Mouse (Mus musculus) kidney, embryonic 14.5 days (tissue): ENCODE data around the gene Gnai3. TPM values are rescaled to one million over a fixed set of nuclear protein-coding genes. Genes with fewer than 3 reads are reported as not detected.

Experiments used
- ATAC-seq: fragments of 200-750 bp; cut with Nextera tagmentation; 2 replicates; pipeline ENCODE4 v1.8.0; 2017; ENCODE audit warnings: moderate number of reproducible peaks, mild to moderate bottlenecking, moderate TSS enrichment, moderate library complexity; ENCODE audit not compliant: low FRiP score, low TSS enrichment
- H3K27ac ChIP-seq: fragments of 300-500 bp; sonication (generic); 2 replicates; pipeline ENCODE4 v1.5.1; 2014; ENCODE audit warnings: low read depth, mild to moderate bottlenecking, low read length, moderate library complexity, mixed read lengths
- H3K27me3 ChIP-seq: fragments of 300-500 bp; sonication (generic); 2 replicates; pipeline ENCODE4 v1.6.1; 2014; ENCODE audit warnings: mild to moderate bottlenecking, low read length; ENCODE audit not compliant: control insufficient read depth, insufficient read depth
- H3K36me3 ChIP-seq: fragments of 300-500 bp; sonication (generic); 2 replicates; pipeline ENCODE4 v1.6.1; 2014; ENCODE audit warnings: low read length, mixed read lengths; ENCODE audit not compliant: control insufficient read depth, insufficient read depth
- H3K4me1 ChIP-seq: fragments of 300-500 bp; sonication (generic); 2 replicates; pipeline ENCODE4 v1.6.1; 2014; ENCODE audit warnings: low read length, mixed read lengths; ENCODE audit not compliant: control insufficient read depth, insufficient read depth
- H3K4me2 ChIP-seq: fragments of 300-500 bp; sonication (generic); replicated peaks from 2 replicates; pipeline ENCODE4 v1.6.1; 2014; ENCODE audit warnings: low read depth, mild to moderate bottlenecking, low read length
- H3K4me3 ChIP-seq: fragments of 300-500 bp; sonication (generic); 2 replicates; pipeline ENCODE4 v1.5.1; 2014; ENCODE audit warnings: mild to moderate bottlenecking, low read length
- H3K9ac ChIP-seq: fragments of 300-500 bp; sonication (generic); 2 replicates; pipeline ENCODE4 v1.6.1; 2014; ENCODE audit warnings: low read depth, mild to moderate bottlenecking, low read length, moderate library complexity
- H3K9me3 ChIP-seq: fragments of 300-500 bp; sonication (generic); 2 replicates; pipeline ENCODE4 v1.6.1; 2016; ENCODE audit warnings: low read length; ENCODE audit not compliant: control insufficient read depth
- WGBS: fragments of 180-500 bp; shearing (Covaris S2); extraction: QIAGEN DNeasy Blood & Tissue Kit; methylation state at CpG from one replicate; pipeline ENCODE4 v1.1.7; 2014; 5-methylcytosine and 5-hydroxymethylcytosine counted together
- polyA plus RNA-seq: library from polyadenylated mRNA; unstranded; fragments of >200 nt; fragmentation: Nextera tagmentation; extraction: Ambion mirVana; gene quantifications from 2 replicates; pipeline ENCODE4 v1.2.1, GENCODE M21; 2014

Gene Gnai3
- polyA plus RNA-seq, 1 experiment from 2014 or later = 181 TPM

- peaks cover 10% of the 10 kb centered on the region; the same call in 1 of the 2 replicates for H3K4me1 ChIP-seq
- H3K27me3 ChIP-seq = no peaks in the 10 kb centered on the region
- no peak for ATAC-seq
- no peak overlapping the region for H3K27ac ChIP-seq
- H3K4me2 ChIP-seq = no peak overlapping the region
- no peaks in the 10 kb centered on the region for H3K9me3 ChIP-seq
- no peak overlapping the region for H3K9ac ChIP-seq
- H3K4me3 ChIP-seq = no peak overlapping the region
- peaks cover 9% of the 10 kb centered on the region; the same call in 1 of the 2 replicates for H3K36me3 ChIP-seq
- 87% methylated on average over 3 of the region's 3 CpGs for WGBS
Observed at GRCm38 (mm10) chr3:108126327-108126726, 19.6 kb downstream of the Gnai3 start.

GRCm38 (mm10) chr3:108124131-108124530, 21.8 kb downstream of the Gnai3 start:
- Histone ChIP-seq H3K4me2 (no peak overlapping the region), H3K36me3 (peaks cover 20% of the 10 kb centered on the region), H3K9me3 (no peaks in the 10 kb centered on the region), H3K27ac (no peak overlapping the region), H3K27me3 (no peaks in the 10 kb centered on the region), H3K4me3 (no peak overlapping the region), H3K9ac (no peak overlapping the region), H3K4me1 (no peaks in the 10 kb centered on the region; the same call in 1 of the 2 replicates)
- 43% methylated on average over 1 of the region's 1 CpGs for WGBS
- ATAC-seq = no peak

- H3K27me3 ChIP-seq = no peaks in the 10 kb centered on the region
- no peak overlapping the region for H3K4me2 ChIP-seq
- no peaks in the 10 kb centered on the region for H3K9me3 ChIP-seq
- peaks cover 29% of the 10 kb centered on the region for H3K36me3 ChIP-seq
- 92% methylated on average over 5 of the region's 5 CpGs for WGBS
- no peaks in the 10 kb centered on the region for H3K4me1 ChIP-seq
- ATAC-seq = no peak
- no peak overlapping the region for H3K4me3 ChIP-seq
- H3K27ac ChIP-seq = no peak overlapping the region
- H3K9ac ChIP-seq = no peak overlapping the region
Observed at GRCm38 (mm10) chr3:108123242-108123641, 22.7 kb downstream of the Gnai3 start.

DNA sequence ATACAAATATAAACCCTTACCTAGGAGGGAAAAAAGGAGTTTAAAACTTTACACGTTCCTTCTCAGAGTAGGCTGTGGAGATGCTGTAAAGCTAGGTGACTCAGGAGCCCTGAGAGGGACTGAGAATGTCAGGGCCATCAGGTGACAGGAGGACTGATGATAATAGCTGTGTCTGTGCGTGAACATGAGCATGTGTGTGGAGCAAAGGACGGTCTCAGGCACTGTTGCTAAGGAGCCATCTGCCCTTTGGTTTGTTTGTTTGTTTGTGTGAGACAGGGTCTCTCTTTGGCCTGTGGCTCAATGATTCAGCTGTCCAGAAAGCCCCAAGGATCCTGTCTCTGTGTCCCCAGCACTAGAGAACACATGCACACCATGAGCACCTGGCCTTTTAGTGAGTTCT, 24.8 kb downstream of the Gnai3 start:
- H3K4me2 ChIP-seq = no peak overlapping the region
- no peak for ATAC-seq
- no peaks in the 10 kb centered on the region for H3K9me3 ChIP-seq
- WGBS = 85% methylated on average over 3 of the region's 3 CpGs
- no peak overlapping the region for H3K27ac ChIP-seq
- no peak overlapping the region for H3K9ac ChIP-seq
- H3K4me3 ChIP-seq = no peak overlapping the region
- no peaks in the 10 kb centered on the region for H3K27me3 ChIP-seq
- H3K4me1 ChIP-seq = no peaks in the 10 kb centered on the region
- peaks cover 39% of the 10 kb centered on the region for H3K36me3 ChIP-seq

DNA sequence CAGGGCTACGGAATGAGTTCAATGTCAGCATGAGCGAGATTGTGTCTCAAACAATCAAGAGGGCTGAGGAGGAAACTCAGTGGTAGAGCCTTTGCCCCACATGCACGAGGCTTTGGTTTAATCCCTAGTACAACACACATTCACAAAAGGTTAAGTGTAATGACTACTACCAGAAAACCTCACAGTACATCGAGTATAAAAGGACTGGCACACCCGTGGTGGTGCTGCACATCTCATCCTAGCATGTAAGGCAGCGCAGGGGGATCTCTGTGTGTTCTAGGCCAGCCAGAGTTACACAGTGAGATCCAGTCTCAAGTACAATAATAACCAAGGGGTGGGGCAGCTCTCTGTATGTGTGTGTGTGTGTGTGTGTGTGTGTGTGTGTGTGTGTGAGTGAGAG, 28.5 kb downstream of the Gnai3 start:
- no peaks in the 10 kb centered on the region for H3K4me1 ChIP-seq
- no peak overlapping the region for H3K27ac ChIP-seq
- WGBS = 94% methylated on average over 6 of the region's 6 CpGs
- ATAC-seq = no peak
- H3K36me3 ChIP-seq = peaks cover 60% of the 10 kb centered on the region
- no peak overlapping the region for H3K4me3 ChIP-seq
- no peaks in the 10 kb centered on the region for H3K27me3 ChIP-seq
- no peak overlapping the region for H3K4me2 ChIP-seq
- H3K9ac ChIP-seq = no peak overlapping the region
- H3K9me3 ChIP-seq = no peaks in the 10 kb centered on the region

DNA sequence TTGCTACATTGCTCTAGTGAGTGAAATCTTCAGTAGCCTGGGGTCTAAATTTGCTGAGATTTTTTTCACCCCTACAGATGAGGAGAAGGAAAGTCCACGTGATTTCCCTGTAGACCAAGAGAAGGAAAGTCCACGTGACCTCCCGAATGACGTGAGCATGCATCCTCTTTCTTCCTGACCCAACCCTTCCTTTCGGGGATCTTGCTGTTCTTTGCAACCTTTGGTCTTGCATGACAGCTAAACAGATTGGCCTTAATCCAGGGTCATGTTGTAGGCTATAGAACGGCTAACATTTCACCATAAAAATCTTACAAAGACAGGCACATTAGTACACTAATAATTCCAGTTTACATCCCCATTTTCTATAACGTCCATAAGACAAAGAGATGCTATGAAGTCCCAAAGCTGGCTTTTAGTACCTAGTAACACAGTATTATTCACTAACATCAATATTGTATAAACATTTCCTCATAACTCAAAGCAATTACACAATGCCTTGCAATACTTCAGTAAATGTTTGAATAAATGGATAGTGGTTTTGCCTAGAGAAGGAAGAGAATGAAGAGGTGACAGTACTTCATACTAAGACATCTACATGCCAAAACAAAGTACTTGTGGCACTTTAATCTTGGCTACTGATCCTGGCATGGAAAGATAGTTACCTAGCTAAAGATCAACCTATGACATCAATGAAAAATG, 32.2 kb downstream of the Gnai3 start:
- ATAC-seq = no peak
- 87% methylated on average over 7 of the region's 7 CpGs for WGBS

DNA sequence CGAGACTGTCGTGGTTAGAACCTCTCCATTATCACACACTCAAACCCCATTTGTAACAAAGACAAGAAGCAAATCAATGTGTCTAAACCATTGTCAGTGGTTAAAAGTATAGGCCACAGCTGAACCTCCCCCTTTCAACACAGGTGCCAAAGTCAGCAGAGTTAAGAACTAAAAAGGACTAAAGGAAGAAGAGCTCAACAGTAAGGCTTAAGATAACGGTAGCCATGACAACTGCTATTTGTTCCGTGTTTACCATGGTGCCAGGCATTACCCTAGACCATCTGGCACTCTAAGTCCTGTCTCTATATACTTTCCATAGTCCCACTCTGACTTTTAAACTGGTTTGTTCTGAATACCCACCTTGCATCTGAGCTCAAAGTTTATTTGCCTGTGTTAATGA, 33.3 kb downstream of the Gnai3 start:
- Histone ChIP-seq H3K4me3 (no peak overlapping the region), H3K9me3 (no peaks in the 10 kb centered on the region), H3K9ac (no peak overlapping the region), H3K27ac (no peak overlapping the region), H3K4me2 (no peak overlapping the region), H3K36me3 (peaks cover 74% of the 10 kb centered on the region), H3K4me1 (no peaks in the 10 kb centered on the region), H3K27me3 (no peaks in the 10 kb centered on the region)
- ATAC-seq = no peak
- WGBS = 93% methylated on average over 4 of the region's 4 CpGs

More for the DNA sequence above, 32.2 kb downstream of the Gnai3 start:
- Histone ChIP-seq H3K9ac (no peak overlapping the region), H3K36me3 (peaks cover 74% of the 10 kb centered on the region), H3K4me3 (no peak overlapping the region), H3K9me3 (no peaks in the 10 kb centered on the region), H3K4me2 (no peak overlapping the region), H3K27me3 (no peaks in the 10 kb centered on the region), H3K4me1 (no peaks in the 10 kb centered on the region), H3K27ac (no peak overlapping the region)

- Histone ChIP-seq H3K27me3 (no peaks in the 10 kb centered on the region), H3K4me1 (no peaks in the 10 kb centered on the region), H3K27ac (no peak overlapping the region), H3K4me2 (no peak overlapping the region), H3K9ac (no peak overlapping the region), H3K4me3 (no peak overlapping the region), H3K36me3 (peaks cover 72% of the 10 kb centered on the region), H3K9me3 (no peaks in the 10 kb centered on the region)
- ATAC-seq = no peak
- 87% methylated on average over 7 of the region's 7 CpGs for WGBS
Observed at GRCm38 (mm10) chr3:108112246-108112645, 33.7 kb downstream of the Gnai3 start.

DNA sequence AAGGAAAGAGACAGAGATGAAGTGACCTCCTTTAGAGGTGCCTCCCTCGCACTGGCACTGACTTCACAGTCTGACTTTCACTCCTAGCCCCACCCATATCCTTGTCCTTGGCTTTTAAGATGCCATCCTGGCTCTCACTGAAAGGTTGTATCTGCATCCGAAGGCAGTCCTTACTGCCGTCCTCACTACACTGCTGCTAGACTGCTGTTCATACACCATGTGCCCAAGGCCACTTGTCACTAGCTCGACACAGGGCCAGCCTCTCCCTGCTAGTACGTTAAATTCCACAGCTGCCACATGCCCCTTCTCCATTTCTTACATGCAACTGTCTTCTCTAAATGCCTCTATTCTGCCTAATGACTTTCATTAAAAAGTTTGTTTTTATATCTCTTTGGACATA, 34.6 kb downstream of the Gnai3 start:
- H3K4me2 ChIP-seq = no peak overlapping the region
- H3K27me3 ChIP-seq = no peaks in the 10 kb centered on the region
- H3K4me3 ChIP-seq = no peak overlapping the region
- no peak overlapping the region for H3K9ac ChIP-seq
- no peaks in the 10 kb centered on the region for H3K9me3 ChIP-seq
- H3K4me1 ChIP-seq = no peaks in the 10 kb centered on the region
- no peak overlapping the region for H3K27ac ChIP-seq
- no peak for ATAC-seq
- H3K36me3 ChIP-seq = peaks cover 77% of the 10 kb centered on the region
- WGBS = 84% methylated on average over 5 of the region's 5 CpGs
